Mouse (Mus musculus) ES-E14 (cell line): ENCODE data around the gene Kdm5a. TPM values are rescaled to one million over a fixed set of nuclear protein-coding genes. Genes with fewer than 3 reads are reported as not detected.

Experiments
- DNase-seq: peaks from one replicate; pipeline ENCODE4 v3.0.0-alpha.2; 2013; ENCODE audit warnings: low read depth, low spot score
- H3K27ac ChIP-seq: 2 replicates; pipeline ENCODE4 v1.5.1; 2012; ENCODE audit warnings: low read depth, mild to moderate bottlenecking, low read length, moderate library complexity, mixed read lengths; ENCODE audit not compliant: poor library complexity, insufficient read depth, severe bottlenecking
- H3K36me3 ChIP-seq: 2 replicates; pipeline ENCODE4 v1.6.1; 2012; ENCODE audit warnings: mild to moderate bottlenecking, low read length, moderate library complexity, mixed read lengths; ENCODE audit not compliant: control insufficient read depth, poor library complexity, insufficient read depth, severe bottlenecking
- H3K4me1 ChIP-seq, 2 experiments: fragments of 150-350 bp in 1 of 2; sonication (generic) in 1 of 2; 2 replicates each; pipeline ENCODE4 v1.6.1; 2012; ENCODE audit warnings: low read length in 2 of 2, mild to moderate bottlenecking in 1 of 2, mixed read lengths in 1 of 2; ENCODE audit not compliant: control insufficient read depth in 2 of 2, insufficient read depth in 2 of 2, poor library complexity in 1 of 2
- H3K4me3 ChIP-seq, 2 experiments: fragments of 150-350 bp in 1 of 2; sonication (generic) in 1 of 2; 2 replicates each; pipeline ENCODE4 v1.5.1; 2012; ENCODE audit warnings: low read length in 2 of 2, low read depth in 1 of 2, mild to moderate bottlenecking in 1 of 2, mixed read lengths in 1 of 2; ENCODE audit not compliant: insufficient read depth in 1 of 2, poor library complexity in 1 of 2, severe bottlenecking in 1 of 2
- H3K9ac ChIP-seq: 2 replicates; pipeline ENCODE4 v1.6.1; 2012; ENCODE audit warnings: low read depth, mild to moderate bottlenecking, low read length, mixed read lengths; ENCODE audit not compliant: poor library complexity, insufficient read depth, severe bottlenecking
- H3K9me3 ChIP-seq: fragments of 150-350 bp; sonication (generic); 2 replicates; pipeline ENCODE4 v1.6.1; 2012; ENCODE audit warnings: low read depth, mild to moderate bottlenecking, low read length; ENCODE audit not compliant: control insufficient read depth, insufficient read depth
- CHD2 ChIP-seq: IDR thresholded peaks from 2 replicates; pipeline ENCODE4 v1.6.1; 2014; ENCODE audit warnings: mild to moderate bottlenecking, low read depth, low read length, inconsistent platforms
- HCFC1 ChIP-seq: IDR thresholded peaks from 2 replicates; pipeline ENCODE4 v1.6.1; 2012; ENCODE audit warnings: low read length, inconsistent platforms, borderline replicate concordance; ENCODE audit not compliant: insufficient read depth
- MAFK ChIP-seq: IDR thresholded peaks from 2 replicates; pipeline ENCODE4 v1.6.1; 2014; ENCODE audit warnings: mild to moderate bottlenecking, low read depth, low read length, inconsistent platforms; ENCODE audit not compliant: insufficient read depth
- ZC3H11A ChIP-seq: IDR thresholded peaks from 2 replicates; pipeline ENCODE4 v1.6.1; 2012; ENCODE audit warnings: low read depth, mild to moderate bottlenecking, inconsistent platforms, low read length, borderline replicate concordance
- ZNF384 ChIP-seq: IDR thresholded peaks from 2 replicates; pipeline ENCODE4 v1.6.1; 2012; ENCODE audit warnings: low read depth, low read length, inconsistent platforms
- in situ Hi-C, 2 experiments: fragments of 600-800 bp; cut with MboI; formaldehyde crosslinking; loops; one replicate each; pipeline ENCODE4 v1.15.1; 2025; ENCODE audit warnings: low sequenced_read_pairs in 2 of 2, inconsistent platforms in 1 of 2; ENCODE audit not compliant: unreplicated experiment in 2 of 2
- total RNA-seq: library from RNA; depleted of rRNA; stranded (reverse); fragments of 300-350 nt; gene quantifications from 2 replicates; pipeline ENCODE4 v1.2.3, GENCODE M21; 2012

Gene Kdm5a
- total RNA-seq, 1 experiment: 53.3 TPM

DNA sequence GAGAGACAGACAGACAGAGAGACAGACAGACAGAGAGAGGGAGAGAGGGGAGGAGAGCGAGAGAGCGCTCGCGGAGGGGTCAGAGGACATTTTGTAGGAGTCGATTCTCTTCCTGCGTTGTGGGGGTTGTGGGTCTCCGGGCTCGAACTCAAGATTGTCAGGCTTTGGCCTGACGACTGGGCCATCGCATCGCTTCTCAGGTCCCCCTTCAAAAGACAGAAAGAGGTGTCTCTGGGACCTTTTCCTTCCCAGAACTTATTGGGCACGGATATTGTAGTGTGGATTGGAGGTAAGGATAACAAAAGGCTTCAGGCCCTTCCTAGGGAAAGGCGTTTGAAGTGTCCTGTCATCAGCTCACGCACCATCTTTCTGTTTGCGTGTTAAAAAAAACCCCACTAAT is 1.1 kb downstream of the Kdm5a start:
- H3K27ac ChIP-seq: no peak overlapping the region
- no peak for DNase-seq
- H3K4me3 ChIP-seq: peak overlapping the region; percentile 92 to 97

DNA sequence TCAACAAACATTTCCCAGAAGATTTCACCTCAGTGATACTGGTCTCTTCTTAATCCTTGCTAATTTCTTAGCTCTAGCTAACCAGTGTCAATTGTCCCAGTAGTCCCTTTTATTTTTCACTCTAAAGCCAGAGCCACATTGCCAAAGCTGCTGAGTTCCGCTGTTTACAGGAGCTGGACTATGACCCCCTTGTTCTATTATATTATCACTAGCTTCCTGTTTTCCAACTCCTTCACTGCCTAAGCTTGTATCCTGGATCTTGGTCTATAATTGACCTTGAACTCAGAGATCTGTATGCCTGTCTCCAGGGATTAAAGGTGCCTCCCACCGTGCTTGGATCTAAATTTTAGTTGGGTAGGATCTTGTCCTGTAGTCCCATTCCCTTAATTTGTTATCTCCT is 12.8 kb downstream of the Kdm5a start:
- DNase-seq: no peak
- H3K36me3 ChIP-seq: peaks cover 9% of the 10 kb centered on the region
- H3K9ac ChIP-seq: no peak overlapping the region
- H3K9me3 ChIP-seq: no peaks in the 10 kb centered on the region
- in situ Hi-C loops: no loop called here
- TF ChIP-seq MAFK: no peak
- no peak for TF ChIP-seq ZNF384
- no peak for TF ChIP-seq CHD2
- no peak for TF ChIP-seq ZC3H11A
- TF ChIP-seq HCFC1: no peak
- no peak overlapping the region for H3K4me3 ChIP-seq
- no peak overlapping the region for H3K27ac ChIP-seq
- no peaks in the 10 kb centered on the region for H3K4me1 ChIP-seq

More for the DNA sequence above, 1.1 kb downstream of the Kdm5a start:
- in situ Hi-C loops: no loop called here
- no peak for TF ChIP-seq HCFC1
- TF ChIP-seq ZNF384: no peak
- TF ChIP-seq CHD2: no peak
- no peak for TF ChIP-seq MAFK
- no peak for TF ChIP-seq ZC3H11A
- H3K9me3 ChIP-seq: no peaks in the 10 kb centered on the region
- H3K4me1 ChIP-seq: peaks cover 0 to 3% of the 10 kb centered on the region in 2 experiments; a peak in 1 of 4 replicates
- peak overlapping the region; percentile 92 for H3K9ac ChIP-seq
- H3K36me3 ChIP-seq: peaks cover 13% of the 10 kb centered on the region

GRCm38 (mm10) chr6:120390054-120390453 is 26.1 kb downstream of the Kdm5a start:
- H3K9me3 ChIP-seq: no peaks in the 10 kb centered on the region
- no peaks in the 10 kb centered on the region for H3K4me1 ChIP-seq
- no peak for DNase-seq
- H3K36me3 ChIP-seq: peaks cover 2% of the 10 kb centered on the region
- no peak for TF ChIP-seq ZNF384
- no peak for TF ChIP-seq HCFC1
- no peak for TF ChIP-seq ZC3H11A
- no peak for TF ChIP-seq MAFK
- TF ChIP-seq CHD2: no peak
- in situ Hi-C loops: no loop called here
- no peak overlapping the region for H3K9ac ChIP-seq
- no peak overlapping the region for H3K27ac ChIP-seq
- H3K4me3 ChIP-seq: no peak overlapping the region

- H3K9ac ChIP-seq: no peak overlapping the region
- H3K9me3 ChIP-seq: no peaks in the 10 kb centered on the region
- in situ Hi-C loops: no loop called here
- TF ChIP-seq ZNF384: no peak
- TF ChIP-seq ZC3H11A: no peak
- peak; percentile 53; the same call in 1 of the 2 replicates for TF ChIP-seq MAFK
- TF ChIP-seq CHD2: no peak
- TF ChIP-seq HCFC1: no peak
- no peak for DNase-seq
- H3K4me3 ChIP-seq: no peak overlapping the region
- H3K36me3 ChIP-seq: peaks cover 2% of the 10 kb centered on the region
- H3K4me1 ChIP-seq: no peaks in the 10 kb centered on the region
- H3K27ac ChIP-seq: no peak overlapping the region
These were observed 28.9 kb downstream of the Kdm5a start for GRCm38 (mm10) chr6:120392811-120393210.
